Mouse (Mus musculus) kidney, postnatal 36 days (tissue): Measurements from ENCODE around the gene 1190005I06Rik.

Source experiments
- DNase-seq, 2 experiments: peaks; one replicate each; pipeline ENCODE4 v3.0.0; 2021 to 2022; ENCODE audit warnings: mixed read lengths in 2 of 2

The 1190005I06Rik gene

DNA sequence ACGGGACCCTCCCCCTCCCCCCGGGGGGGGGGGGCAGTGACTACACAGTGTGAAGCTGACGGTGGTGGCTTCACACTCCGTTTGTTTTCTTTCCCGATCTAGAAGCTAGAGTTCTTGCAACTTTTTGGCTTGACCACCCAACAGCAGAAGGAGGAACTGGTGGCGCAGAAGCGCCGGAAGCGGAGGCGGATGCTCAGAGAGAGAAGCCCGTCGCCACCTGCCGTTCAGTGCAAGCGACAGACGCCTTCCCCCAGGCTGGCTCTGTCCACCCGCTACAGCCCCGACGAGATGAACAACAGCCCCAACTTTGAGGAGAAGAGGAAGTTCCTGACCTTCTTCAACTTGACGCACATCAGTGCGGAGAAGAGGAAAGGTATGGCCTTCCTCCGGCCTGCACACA is 74.9 kb downstream of the 1190005I06Rik start:
- no peak for DNase-seq

DNA sequence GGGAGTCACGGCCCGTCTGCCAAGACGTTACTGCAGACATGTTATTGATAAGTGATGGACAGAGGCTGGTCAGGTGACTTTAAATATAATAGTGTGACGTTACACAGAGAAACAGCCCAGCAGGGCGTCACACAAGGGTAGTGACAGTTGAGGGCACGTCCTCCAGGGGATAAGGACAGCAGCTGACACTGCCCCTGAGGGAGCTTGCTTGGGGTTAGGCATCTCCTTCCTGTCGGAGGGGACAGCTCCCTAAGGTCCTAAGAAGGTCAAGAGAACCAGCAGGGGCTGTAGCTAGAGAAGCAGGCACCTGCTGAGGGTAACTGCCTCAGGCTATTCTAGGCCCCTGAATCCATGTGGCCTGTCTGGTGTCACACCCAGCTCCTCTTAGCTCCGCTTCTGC is 75.9 kb downstream of the 1190005I06Rik start:
- DNase-seq: no peak

DNA sequence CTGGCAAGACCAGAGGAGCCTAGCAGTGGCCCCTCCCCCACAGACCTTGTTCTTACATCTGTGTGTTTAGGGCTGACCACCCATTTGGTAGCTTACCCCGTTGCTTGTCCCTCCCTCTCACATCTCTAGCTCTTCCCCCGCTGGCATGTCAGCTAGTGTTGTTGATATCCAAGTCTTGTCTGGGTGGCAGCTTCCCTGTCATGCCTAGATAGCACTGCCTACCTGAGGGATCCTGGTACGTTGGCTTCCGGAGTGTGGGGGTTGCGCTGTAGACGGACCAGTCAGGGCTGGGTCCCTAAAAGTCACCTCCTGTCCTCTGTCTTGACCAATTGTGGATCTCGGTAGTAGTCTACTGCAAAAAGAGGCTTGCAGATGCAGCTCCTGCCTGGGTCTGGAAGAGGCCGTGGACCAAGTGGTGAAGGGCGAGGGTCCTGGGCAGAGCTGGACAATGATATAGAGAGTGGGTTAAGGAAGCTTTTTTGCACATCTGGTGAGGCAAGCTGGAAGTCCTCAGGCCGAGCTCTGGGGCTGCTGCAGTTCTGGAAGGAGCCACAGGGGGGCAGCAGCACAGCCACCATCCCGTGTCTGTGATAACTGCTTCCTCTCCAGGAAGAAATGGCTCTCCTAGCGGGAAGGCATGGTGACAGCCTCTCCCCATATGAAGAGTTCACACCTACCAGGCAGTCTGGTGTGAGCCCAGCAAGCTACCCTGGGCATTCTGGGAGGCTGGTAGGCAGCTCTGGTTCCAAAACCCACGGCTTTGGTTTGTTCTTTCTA is 77.3 kb downstream of the 1190005I06Rik start:
- DNase-seq: peak; percentile 62 to 88

DNA sequence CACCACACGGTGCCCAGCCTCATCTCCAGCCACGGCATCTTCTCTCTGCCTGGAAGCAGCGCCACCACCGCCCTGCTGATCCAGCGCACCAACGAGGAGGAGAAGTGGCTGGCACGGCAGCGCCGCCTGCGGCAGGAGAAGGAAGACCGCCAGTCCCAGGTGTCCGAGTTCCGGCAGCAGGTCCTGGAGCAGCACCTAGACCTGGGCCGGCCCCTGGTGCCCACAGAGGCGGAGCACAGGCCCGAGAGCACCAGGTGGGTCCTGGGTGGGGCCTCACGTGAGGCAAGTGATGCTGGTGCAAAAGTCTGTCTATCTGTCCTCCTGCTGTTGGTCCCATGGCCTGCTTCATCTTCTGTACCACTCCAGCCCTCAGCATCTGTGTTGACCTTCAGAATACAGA is 78.3 kb downstream of the 1190005I06Rik start:
- no peak for DNase-seq

DNA sequence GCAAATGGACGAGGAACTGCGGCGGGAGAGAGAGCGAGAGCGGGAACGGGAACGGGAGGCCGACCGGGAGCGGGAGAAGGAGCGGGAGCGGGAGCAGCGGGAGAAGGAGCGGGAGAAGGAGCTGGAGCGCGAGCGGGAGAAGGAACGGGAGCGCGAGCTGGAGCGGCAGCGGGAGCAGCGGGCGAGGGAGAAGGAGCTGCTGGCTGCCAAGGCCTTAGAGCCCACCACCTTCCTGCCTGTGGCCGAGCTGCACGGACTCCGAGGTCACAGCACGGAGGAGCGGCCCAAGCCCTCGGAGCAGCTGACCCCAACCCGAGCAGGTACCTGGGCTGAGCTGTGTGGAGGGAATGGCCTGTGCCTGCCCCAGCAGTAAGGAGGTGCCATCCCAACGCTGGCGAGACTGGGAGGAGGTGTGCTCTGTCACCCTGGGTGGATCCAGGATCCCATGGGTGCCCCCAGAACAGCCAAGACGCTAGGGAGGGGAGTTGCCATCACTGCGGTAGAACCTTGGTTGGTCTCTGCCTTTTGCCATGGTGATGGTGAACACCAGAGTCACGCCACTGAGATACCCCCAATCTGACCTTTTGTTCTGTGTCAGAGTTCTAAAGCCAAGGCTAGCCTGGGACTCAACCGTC is 79.2 kb downstream of the 1190005I06Rik start:
- DNase-seq: no peak

DNA sequence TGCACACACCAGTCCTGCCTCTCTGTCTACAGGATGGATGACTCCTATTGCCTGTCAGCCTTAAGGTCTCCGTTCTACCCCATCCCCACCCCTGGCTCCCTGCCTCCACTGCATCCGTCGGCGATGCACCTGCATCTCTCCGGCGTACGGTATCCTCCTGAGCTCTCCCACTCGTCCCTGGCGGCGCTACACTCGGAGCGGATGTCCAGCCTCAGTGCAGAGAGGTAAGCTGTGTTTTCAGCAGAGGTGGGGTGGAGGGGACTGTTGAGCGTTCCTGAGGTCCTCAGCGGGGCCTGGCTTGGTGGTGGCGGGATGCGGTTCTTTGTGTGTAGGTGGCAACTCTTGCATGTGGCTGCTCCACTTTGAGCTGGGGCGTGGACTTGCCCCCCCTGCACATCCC is 79.7 kb downstream of the 1190005I06Rik start:
- no peak for DNase-seq

DNA sequence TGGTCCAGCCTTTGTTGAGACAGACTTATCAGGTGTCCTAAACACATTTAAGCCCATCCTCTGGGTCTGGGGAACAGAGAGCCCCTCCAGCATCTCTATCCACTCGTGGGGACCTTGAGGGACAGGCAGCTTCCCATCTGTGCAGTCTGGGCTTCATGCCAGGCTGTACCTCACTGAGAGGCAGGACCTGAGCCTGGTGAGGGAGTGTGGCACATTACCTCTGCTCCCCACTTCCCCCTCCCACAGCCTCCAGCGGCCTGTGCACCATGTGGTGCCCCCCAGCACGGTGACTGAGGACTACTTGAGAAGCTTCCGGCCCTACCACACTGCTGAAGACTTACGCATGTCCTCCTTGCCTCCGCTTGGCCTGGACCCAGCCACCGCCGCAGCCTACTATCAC is 80.8 kb downstream of the 1190005I06Rik start:
- no peak for DNase-seq

DNA sequence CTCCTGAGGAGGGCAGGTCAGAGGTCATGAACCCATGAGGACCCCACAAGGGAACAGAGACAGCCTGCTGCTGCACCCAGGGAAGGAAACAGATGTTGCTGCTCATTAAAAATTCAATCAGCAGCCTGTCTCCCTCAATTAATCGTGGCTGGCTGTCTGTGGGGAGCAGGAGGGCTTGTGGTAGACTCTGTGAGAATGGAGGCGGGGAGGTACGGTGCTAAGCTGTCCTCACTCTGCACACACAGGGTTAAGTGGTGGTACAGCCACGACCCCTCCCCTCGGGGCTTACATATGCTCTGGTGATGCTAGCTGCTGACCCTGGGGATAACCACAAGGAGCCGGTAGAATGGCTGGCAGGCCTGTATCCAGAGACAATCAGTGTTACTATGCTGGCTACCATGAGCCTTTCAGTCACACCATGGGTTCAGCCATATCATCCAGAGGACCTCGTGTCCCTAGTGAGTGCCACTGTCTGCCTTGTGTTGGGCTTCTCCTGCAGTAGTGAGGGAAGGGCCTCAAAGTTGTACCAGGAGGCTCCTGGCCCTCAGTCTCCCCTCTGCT is 82.2 kb downstream of the 1190005I06Rik start:
- no peak for DNase-seq

DNA sequence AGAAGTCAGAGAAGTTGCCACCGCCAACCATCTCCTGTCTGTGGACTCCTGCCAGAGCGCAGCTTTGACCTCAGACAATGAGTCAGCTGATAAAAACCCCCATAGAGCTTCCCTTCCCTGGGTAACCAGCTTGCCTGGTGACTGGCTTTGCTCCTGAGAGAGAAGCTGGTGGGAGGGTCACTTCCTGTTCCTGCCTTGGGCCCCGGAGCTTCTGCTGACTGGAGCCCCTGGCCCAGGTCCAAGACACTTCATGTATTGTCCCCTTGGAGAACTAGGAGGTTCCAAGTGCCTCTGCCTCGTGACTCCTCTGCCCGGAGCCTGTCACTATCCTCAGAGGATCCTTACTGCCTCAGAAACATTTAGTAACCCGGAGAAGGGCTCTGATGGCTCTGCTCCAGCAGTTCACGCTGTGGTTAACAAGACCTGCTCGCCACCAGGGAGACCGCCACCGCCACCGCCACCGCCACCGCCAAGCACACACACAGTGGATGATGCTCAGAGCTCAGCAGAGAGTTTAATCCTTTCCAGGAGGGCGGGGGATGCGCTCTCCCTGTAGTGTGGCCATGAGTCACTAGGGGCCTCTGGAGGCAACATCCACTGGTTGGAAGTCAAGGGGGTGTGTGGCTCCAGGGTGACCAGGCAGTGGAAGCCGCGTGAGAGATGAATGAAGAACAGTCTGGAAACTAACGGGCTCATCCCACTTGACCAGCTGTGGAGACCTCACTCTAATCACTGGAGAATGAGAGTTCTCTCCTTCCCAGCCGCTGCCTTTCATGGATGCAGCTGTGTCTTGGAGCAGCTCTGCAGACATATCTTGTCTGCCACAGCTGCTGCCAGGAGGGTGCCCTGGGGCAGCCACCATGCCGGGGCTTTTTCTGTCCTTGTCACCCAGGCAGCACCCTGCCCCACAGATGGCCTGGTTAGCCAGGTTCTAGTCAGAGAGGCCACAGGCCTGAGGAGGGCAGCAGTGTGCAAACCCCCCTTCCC is 83.3 kb downstream of the 1190005I06Rik start:
- DNase-seq: peak; percentile 95 to 96

DNA sequence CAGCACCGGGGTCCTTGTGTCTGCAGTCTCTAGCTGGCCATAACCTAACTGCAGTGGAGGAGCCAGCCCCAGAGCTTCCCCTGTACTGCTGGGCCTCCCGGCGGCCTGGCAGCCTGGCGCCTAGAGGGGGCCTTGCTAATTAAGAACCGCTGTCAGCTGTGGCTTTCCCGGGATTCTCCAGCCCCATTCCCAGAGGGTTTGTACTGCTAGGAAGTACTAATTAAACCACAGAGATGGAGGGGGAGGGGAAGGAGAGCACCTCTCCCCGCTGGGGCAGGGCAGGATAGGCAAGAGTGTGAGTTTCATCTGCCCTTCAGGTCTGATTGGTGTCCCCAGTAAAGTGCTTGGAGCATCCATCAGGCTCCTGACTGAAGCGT is 84.1 kb downstream of the 1190005I06Rik start:
- DNase-seq: no peak

DNA sequence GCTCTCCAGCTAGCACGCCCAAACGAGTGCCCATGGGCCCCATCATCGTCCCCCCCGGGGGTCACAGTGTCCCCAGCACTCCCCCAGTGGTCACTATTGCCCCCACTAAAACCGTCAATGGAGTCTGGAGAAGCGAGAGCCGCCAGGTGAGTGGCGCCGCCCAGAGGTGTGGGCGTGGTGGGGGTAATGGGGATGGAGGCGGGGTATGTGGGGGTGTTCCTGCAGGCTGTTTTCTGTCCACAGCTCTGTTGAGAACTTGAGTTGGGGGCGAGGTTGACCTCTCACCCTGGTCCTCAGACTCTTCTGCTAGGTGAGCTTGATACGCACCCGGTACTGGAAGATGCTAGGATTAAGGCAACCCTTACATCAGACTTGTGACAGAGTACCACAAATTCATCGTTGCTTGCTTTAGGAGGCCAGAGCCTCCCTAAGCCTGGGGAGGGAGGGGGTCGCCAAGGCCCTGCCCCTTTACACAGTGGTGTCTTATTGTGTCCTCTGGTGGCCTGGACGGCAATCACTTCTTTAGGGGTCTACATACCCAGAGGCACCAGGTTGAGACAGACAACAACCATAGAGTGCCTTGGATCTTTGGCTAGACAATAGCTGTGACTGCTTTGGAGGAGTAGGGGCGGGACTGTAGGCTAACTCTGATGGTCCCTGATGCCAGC is 84.6 kb downstream of the 1190005I06Rik start:
- no peak for DNase-seq

DNA sequence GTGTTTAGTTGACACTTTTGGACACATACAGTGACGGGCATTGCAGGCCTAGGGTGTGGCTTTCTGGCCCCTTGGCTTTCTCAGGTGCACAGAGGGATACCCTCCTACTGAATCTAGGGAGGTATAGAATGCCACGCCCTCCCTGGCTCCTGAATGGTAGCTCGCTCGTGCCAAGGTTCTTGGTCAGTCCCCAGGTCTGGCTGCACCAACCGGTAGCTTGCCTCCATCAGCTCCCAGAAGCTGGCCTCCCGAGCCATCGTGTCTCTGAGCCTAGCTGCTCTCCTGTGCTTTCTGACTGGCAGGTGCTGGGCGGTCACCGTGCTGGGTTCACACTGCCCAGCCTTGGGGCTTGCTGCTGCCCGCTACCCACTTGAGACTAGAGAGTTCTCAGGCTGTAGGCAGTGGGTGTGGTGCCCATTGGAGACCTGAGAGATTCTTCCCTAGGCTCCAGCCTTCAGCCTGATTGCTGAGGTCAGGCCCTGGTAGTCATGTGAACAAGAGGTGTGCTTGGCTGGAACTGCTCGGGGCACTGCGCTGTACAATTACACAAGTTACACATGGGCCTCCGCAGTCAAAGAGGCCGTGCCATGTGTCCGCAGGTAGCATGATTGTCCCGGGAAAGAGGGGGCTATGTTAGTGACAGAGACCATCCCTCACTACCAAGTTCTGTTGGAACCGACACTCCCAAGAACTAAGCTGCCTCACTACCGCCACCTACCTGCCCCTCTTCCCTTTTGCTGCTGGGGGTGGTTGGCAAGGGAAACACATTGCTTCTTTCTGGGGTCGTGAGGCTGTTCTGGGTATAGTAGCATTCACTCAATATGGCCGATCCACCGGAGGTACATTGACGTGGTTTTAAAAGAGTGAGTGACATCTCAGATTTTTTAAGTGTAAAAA is 85.6 kb downstream of the 1190005I06Rik start:
- DNase-seq: peak in 1 of 2 experiments; percentile 69

DNA sequence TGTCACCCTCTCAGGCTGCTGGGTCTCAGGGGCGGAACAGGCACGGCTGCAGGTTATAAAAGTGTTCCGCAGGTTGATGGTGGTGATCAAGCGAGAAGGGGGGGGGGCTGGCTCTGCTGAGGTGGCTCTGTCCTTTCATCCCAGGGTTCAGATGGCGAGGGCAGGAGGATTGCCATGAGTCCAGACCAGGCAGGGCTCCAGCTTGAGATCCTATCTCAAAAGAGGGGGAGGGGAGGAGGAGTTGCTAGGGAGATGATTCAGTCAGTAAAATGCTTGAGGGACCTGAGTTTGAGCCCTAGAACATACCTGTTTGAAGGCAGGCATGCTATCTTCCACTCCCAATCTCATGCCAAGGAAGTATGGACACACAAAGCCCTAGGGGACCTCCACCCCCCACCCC is 86.9 kb downstream of the 1190005I06Rik start:
- no peak for DNase-seq

DNA sequence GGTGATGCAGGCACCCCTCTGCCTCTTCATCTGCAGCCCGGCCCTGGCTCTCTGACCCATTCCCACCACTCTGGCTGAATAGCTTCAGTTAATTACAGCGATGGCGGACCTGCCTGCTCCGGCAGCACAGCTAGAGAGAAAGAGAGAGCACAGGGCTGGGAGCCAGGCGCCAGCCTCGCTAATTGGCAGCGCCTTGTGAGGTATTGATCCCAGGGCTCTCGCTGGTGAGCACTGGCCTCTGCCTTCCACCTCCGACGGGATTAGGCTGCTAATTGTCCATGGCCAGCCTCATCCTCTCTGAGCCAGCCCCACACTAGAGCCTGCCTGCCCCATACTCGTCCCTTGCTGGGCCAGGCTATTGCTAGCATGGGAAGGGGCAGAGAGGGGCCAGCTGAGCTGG is 87.8 kb downstream of the 1190005I06Rik start:
- no peak for DNase-seq
